Mouse (Mus musculus) limb, embryonic 14.5 days (tissue): ENCODE results near the gene Irs4. TPM values are rescaled to one million over a fixed set of nuclear protein-coding genes. Genes with fewer than 3 reads are reported as not detected.

Experiments
- ATAC-seq: fragments of 200-750 bp; cut with Nextera tagmentation; 2 replicates; pipeline ENCODE4 v1.8.0; 2017; ENCODE audit warnings: low read depth, moderate number of reproducible peaks, moderate TSS enrichment; ENCODE audit not compliant: low FRiP score
- DNase-seq: peaks from one replicate; pipeline ENCODE4 v3.0.0-alpha.2; 2015; ENCODE audit warnings: low spot score
- H3K27ac ChIP-seq: fragments of 300-500 bp; sonication (generic); replicated peaks from 2 replicates; pipeline ENCODE4 v1.5.1; 2014; ENCODE audit warnings: low read depth, mild to moderate bottlenecking, low read length, moderate library complexity, mixed read lengths
- H3K27me3 ChIP-seq: fragments of 300-500 bp; sonication (generic); 2 replicates; pipeline ENCODE4 v1.6.1; 2014; ENCODE audit warnings: low read length, mixed read lengths; ENCODE audit not compliant: control insufficient read depth, insufficient read depth
- H3K36me3 ChIP-seq: fragments of 300-500 bp; sonication (generic); 2 replicates; pipeline ENCODE4 v1.6.1; 2014; ENCODE audit warnings: mild to moderate bottlenecking, low read length, moderate library complexity, mixed read lengths; ENCODE audit not compliant: control insufficient read depth, insufficient read depth
- H3K4me1 ChIP-seq: fragments of 300-500 bp; sonication (generic); 2 replicates; pipeline ENCODE4 v1.6.1; 2014; ENCODE audit warnings: antibody characterized with exemption, low read length, mixed read lengths; ENCODE audit not compliant: control insufficient read depth, insufficient read depth
- H3K4me2 ChIP-seq: fragments of 300-500 bp; sonication (generic); replicated peaks from 2 replicates; pipeline ENCODE4 v1.6.1; 2014; ENCODE audit warnings: low read depth, mild to moderate bottlenecking, low read length, moderate library complexity; ENCODE audit not compliant: severe bottlenecking
- H3K4me3 ChIP-seq: fragments of 300-500 bp; sonication (generic); replicated peaks from 2 replicates; pipeline ENCODE4 v1.5.1; 2014; ENCODE audit warnings: low read length
- H3K9ac ChIP-seq: fragments of 300-500 bp; sonication (generic); 2 replicates; pipeline ENCODE4 v1.6.1; 2014; ENCODE audit warnings: mild to moderate bottlenecking, low read depth, low read length, moderate library complexity; ENCODE audit not compliant: severe bottlenecking
- H3K9me3 ChIP-seq: fragments of 300-500 bp; sonication (generic); 2 replicates; pipeline ENCODE4 v1.6.1; 2016; ENCODE audit warnings: low read length; ENCODE audit not compliant: control insufficient read depth
- POLR2A ChIP-seq: fragments of 200-500 bp; IDR thresholded peaks from 2 replicates; pipeline ENCODE4 v1.8.0; 2012; ENCODE audit warnings: inconsistent platforms, mild to moderate bottlenecking, moderate library complexity, borderline replicate concordance; ENCODE audit not compliant: insufficient read depth, insufficient read length; ENCODE audit errors: extremely low read depth
- WGBS: fragments of 180-500 bp; shearing (Covaris S2); extraction: QIAGEN DNeasy Blood & Tissue Kit; methylation state at CpG from one replicate; pipeline ENCODE4 v1.1.7; 2014; 5-methylcytosine and 5-hydroxymethylcytosine counted together
- polyA plus RNA-seq, 2 experiments: library from polyadenylated mRNA; depleted of rRNA in 1 of 2; stranded (reverse) in 1 of 2; unstranded in 1 of 2; fragments of >200 nt; fragmentation: Nextera tagmentation in 1 of 2; extraction: Ambion mirVana in 1 of 2; gene quantifications; 2 replicates each; pipeline versions ENCODE4 v1.2.1 to v1.2.3; 2012 to 2014

Irs4 gene
- polyA plus RNA-seq (2012; rRNA removed), result 0.13 and 0.20 TPM in 2 replicates
- polyA plus RNA-seq (2014; fragmentation: Nextera tagmentation; extraction: Ambion mirVana), result 0.06 and 0.10 TPM in 2 replicates

DNA sequence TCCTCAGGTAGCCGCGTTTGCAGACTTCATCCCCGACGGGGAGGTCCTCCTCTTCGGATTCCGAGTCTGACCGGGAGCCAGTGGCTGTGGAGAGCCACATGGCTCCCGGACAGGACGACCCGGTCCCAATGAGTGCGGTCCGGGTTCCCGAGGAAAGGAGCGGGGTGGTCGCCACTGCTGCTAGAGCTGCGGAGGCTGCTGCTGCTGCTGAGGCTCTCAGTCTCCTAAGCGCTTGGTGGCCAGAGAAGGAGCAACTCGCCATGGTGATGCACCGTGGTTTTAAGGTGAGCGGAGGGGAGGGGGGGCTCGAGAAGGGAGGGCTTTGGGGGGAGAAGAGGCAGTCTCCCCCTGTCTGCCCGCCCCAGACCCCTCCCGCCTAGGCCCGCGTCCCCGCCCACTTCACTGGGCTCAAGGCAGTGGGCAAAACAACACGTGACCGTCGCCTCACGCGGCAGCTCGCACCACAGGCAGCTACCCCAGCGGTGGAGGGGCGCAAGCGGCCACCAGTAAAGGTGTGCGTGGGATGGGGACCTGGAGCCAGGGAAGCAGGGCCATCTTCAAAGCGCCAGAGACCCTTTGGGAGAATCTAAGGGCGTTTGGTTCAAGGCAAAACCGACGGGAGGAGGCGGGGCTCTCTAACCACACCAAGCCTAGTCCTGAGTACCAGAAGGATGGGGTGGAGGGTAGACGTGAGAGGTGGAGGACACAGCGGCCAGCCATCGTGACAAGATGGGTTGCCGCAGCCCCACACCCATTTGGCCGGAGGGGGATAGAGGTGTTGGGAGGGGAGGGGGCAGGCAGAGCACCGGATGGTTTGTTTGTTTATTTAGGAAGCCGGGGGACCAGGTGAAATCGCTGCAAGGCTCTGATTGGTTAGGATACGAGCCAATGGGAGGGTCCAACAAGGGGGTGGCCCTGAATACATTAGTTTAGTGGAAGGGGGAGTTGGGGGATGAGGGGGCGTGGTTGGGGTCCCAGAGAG is at the start of gene Irs4:
TSS of gene Irs4 (minus strand) at position 327 of the 982 bp plus-strand sequence.
- ATAC-seq, result no peak
- Histone ChIP-seq H3K9ac (no peak within 1 kb of the TSS), H3K27ac (no peak within 1 kb of the TSS), H3K4me1 (no peaks in the 10 kb centered on the region), H3K4me2 (peak within 1 kb of the TSS; percentile 50), H3K36me3 (no peaks in the 10 kb centered on the region), H3K4me3 (peak within 1 kb of the TSS; percentile 39), H3K27me3 (peaks cover 75% of the 10 kb centered on the region), H3K9me3 (no peaks in the 10 kb centered on the region)
- no peak for DNase-seq
- WGBS, result 14% methylated on average over 37 of the region's 51 CpGs
- no peak for TF ChIP-seq POLR2A

DNA sequence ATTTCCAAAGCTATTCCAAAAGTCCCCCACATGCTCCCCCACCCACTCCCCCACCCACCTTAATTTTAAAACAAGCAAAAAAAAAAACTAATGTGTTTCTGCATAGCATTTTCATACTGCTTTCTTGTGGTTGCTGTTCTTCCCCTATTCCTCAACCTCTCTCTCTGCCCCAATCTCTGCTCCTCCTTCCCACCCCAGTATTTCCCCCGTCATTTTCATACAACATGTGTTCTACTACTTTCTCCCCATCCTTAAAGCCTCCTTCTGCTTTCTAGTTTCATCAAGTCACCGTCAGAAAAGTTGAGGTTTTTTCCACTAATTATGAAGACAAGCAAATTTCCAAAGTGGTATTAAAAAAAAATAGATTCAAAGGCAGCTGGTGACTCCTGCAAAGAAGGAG is 25.3 kb upstream of the Irs4 start:
- no peak for DNase-seq
- Histone ChIP-seq H3K9ac (no peak overlapping the region), H3K36me3 (no peaks in the 10 kb centered on the region), H3K4me2 (no peak overlapping the region), H3K4me1 (no peaks in the 10 kb centered on the region), H3K27ac (no peak overlapping the region), H3K4me3 (no peak overlapping the region), H3K27me3 (no peaks in the 10 kb centered on the region), H3K9me3 (no peaks in the 10 kb centered on the region)
- TF ChIP-seq POLR2A, result no peak
- no peak for ATAC-seq
- WGBS, result 64% methylated on average over 2 of the region's 2 CpGs

DNA sequence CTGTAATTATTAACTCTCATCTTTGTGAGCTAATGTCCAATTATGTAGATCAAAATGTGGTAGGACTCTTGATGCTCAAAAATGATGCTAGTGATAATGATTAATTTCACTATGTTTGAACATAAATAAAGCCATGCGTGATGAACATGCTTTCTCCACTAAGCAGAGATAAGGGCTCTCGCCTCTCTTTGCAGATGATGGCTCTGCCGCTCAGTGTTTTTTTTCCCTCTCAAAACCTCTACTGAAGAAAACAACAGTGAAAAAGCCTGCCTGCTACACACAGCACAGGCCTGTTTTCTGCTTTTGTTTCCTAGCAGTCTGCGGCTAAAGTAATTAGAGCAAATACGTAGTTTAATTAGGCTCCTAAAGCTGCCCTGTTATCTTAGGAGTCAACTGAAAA is 4.5 kb upstream of the Irs4 start:
- DNase-seq (no peak), ATAC-seq (no peak)
- Histone ChIP-seq H3K36me3 (no peaks in the 10 kb centered on the region), H3K4me1 (no peaks in the 10 kb centered on the region), H3K4me2 (no peak overlapping the region), H3K27ac (no peak overlapping the region), H3K9ac (no peak overlapping the region), H3K4me3 (no peak overlapping the region), H3K27me3 (peaks cover 35% of the 10 kb centered on the region), H3K9me3 (no peaks in the 10 kb centered on the region)
- no peak for TF ChIP-seq POLR2A
- 64% methylated on average over 5 of the region's 5 CpGs for WGBS

DNA sequence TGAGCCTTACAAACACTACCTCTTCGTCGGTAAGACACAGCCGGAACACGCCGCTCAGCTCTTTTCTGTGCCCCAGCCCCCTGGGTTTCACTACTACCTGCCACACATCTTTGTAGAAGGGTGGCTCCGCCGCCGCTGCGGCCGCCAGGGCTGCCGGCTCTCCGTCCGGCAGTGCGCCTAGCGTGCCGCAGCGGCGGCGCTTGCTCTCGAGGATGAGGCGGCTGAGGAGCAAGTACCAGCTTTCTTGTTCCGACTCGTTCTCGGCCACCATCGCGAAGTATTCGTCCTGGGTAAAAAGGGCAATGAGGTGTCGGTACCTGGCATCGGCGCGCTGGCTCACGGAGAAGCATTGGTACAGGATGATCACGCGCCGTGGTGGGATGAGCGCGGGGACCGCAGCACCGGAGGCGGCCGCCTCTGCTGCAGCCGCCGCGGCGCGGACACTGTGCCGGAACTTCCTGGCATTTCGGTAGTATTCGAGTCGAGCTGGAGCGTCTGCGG is 622 bp downstream of the Irs4 start:
- no peak overlapping the region for H3K9ac ChIP-seq
- no peaks in the 10 kb centered on the region for H3K36me3 ChIP-seq
- peak overlapping the region; percentile 39 for H3K4me3 ChIP-seq
- no peak overlapping the region for H3K27ac ChIP-seq
- no peak for TF ChIP-seq POLR2A
- ATAC-seq (no peak), DNase-seq (no peak)
- H3K4me2 ChIP-seq, result peak overlapping the region; percentile 50
- 30% methylated on average over 46 of the region's 52 CpGs for whole genome bisulfite sequencing
- H3K4me1 ChIP-seq, result no peaks in the 10 kb centered on the region
- H3K27me3 ChIP-seq, result peaks cover 82% of the 10 kb centered on the region
- H3K9me3 ChIP-seq, result no peaks in the 10 kb centered on the region

DNA sequence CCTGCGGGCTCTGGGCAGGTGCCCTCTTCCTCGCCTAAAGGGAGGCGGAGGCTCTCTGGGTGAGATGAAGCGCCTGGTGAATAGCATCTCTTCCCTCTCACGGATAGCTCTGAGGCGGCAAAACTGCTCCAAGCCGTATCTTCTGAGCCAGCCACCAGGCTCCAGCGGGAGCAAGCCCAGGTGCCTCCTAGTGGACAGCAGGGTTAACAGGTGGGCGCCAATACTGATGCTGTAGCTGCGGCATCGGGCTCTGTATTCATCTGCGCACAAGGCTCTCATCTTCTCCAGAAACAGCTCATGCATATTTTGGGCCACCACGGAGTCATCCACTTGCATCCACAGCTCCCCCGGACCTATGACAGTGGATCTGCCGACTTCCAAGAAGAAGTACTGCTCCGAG is 1.1 kb downstream of the Irs4 start:
- DNase-seq (no peak), ATAC-seq (no peak)
- Histone ChIP-seq H3K4me1 (no peaks in the 10 kb centered on the region), H3K36me3 (no peaks in the 10 kb centered on the region), H3K4me2 (peak overlapping the region; percentile 50), H3K27me3 (peaks cover 85% of the 10 kb centered on the region), H3K4me3 (peak overlapping the region; percentile 39), H3K9me3 (no peaks in the 10 kb centered on the region), H3K27ac (no peak overlapping the region), H3K9ac (no peak overlapping the region)
- TF ChIP-seq POLR2A, result no peak
- 25% methylated on average over 15 of the region's 16 CpGs for WGBS
